Mouse (Mus musculus): ENCODE measurements around the gene Nceh1. TPM values are rescaled to one million over a fixed set of nuclear protein-coding genes. Genes with fewer than 3 reads are reported as not detected.

Nceh1 gene
- polyA plus RNA-seq (2016; fragmentation: Nextera tagmentation; extraction: Ambion mirVana) = 4.2 and 4.6 TPM in 2 replicates

GRCm38 (mm10) chr3:27182733-27183600 lies at the start of gene Nceh1:
Gene Nceh1 (plus strand): TSS chr3:27182965.
- H3K27ac ChIP-seq (replicated peaks) = peak within 1 kb of the TSS; percentile 80
- under 1% methylated on average over 54 of the region's 54 CpGs for WGBS
- no peaks in the 10 kb centered on the region for H3K36me3 ChIP-seq (replicated peaks)
- no peaks in the 10 kb centered on the region for H3K9me3 ChIP-seq
- DNase-seq (ENCODE audit: low spot score) = peak; percentile 96
- peaks cover 15% of the 10 kb centered on the region for H3K27me3 ChIP-seq (replicated peaks; ENCODE audit: low read depth, poor library complexity, severe bottlenecking)
- H3K4me3 ChIP-seq = peak within 1 kb of the TSS; percentile 83
- peaks cover 10% of the 10 kb centered on the region for H3K4me1 ChIP-seq

GRCm38 (mm10) chr3:27140101-27140500 lies 42.7 kb upstream of the Nceh1 start:
- WGBS = 93% methylated on average over 8 of the region's 8 CpGs
- DNase-seq (ENCODE audit: low spot score) = no peak
- peaks cover 99% of the 10 kb centered on the region for H3K36me3 ChIP-seq (replicated peaks)
- no peaks in the 10 kb centered on the region for H3K9me3 ChIP-seq
- no peak overlapping the region for H3K27ac ChIP-seq (replicated peaks)
- H3K4me1 ChIP-seq = no peaks in the 10 kb centered on the region
- no peak overlapping the region for H3K4me3 ChIP-seq
- no peaks in the 10 kb centered on the region for H3K27me3 ChIP-seq (replicated peaks; ENCODE audit: low read depth, poor library complexity, severe bottlenecking)

GRCm38 (mm10) chr3:27143570-27143969 lies 39.2 kb upstream of the Nceh1 start:
- no peaks in the 10 kb centered on the region for H3K4me1 ChIP-seq
- DNase-seq (ENCODE audit: low spot score) = no peak
- H3K9me3 ChIP-seq = no peaks in the 10 kb centered on the region
- H3K36me3 ChIP-seq (replicated peaks) = peaks cover 99% of the 10 kb centered on the region
- no peak overlapping the region for H3K4me3 ChIP-seq
- H3K27ac ChIP-seq (replicated peaks) = no peak overlapping the region
- H3K27me3 ChIP-seq (replicated peaks; ENCODE audit: low read depth, poor library complexity, severe bottlenecking) = no peaks in the 10 kb centered on the region
- WGBS = 92% methylated on average over 7 of the region's 7 CpGs

- Histone ChIP-seq H3K9me3 (no peaks in the 10 kb centered on the region), H3K36me3 (replicated peaks) (peaks cover 100% of the 10 kb centered on the region), H3K4me1 (no peaks in the 10 kb centered on the region), H3K4me3 (no peak overlapping the region), H3K27me3 (replicated peaks; ENCODE audit: low read depth, poor library complexity, severe bottlenecking) (no peaks in the 10 kb centered on the region), H3K27ac (replicated peaks) (no peak overlapping the region)
- 91% methylated on average over 7 of the region's 7 CpGs for WGBS
- DNase-seq (ENCODE audit: low spot score) = no peak
These were observed 37.0 kb upstream of the Nceh1 start for GRCm38 (mm10) chr3:27145733-27146132.

- WGBS = under 1% methylated on average over 31 of the region's 31 CpGs
- Histone ChIP-seq H3K36me3 (replicated peaks) (peaks cover 35% of the 10 kb centered on the region), H3K27me3 (replicated peaks; ENCODE audit: low read depth, poor library complexity, severe bottlenecking) (no peaks in the 10 kb centered on the region), H3K4me1 (peaks cover 40% of the 10 kb centered on the region), H3K4me3 (peak overlapping the region; percentile 94), H3K9me3 (no peaks in the 10 kb centered on the region), H3K27ac (replicated peaks) (peak overlapping the region; percentile 97)
- no peak for DNase-seq (ENCODE audit: low spot score)
These were observed 29.5 kb upstream of the Nceh1 start for GRCm38 (mm10) chr3:27153191-27153671.

GRCm38 (mm10) chr3:27153701-27154209 lies 29.0 kb upstream of the Nceh1 start, which contains the start of gene Ect2:
Gene Ect2 (minus strand): TSS chr3:27153878.
- Histone ChIP-seq H3K27ac (replicated peaks) (peak within 1 kb of the TSS; percentile 97), H3K4me3 (peak within 1 kb of the TSS; percentile 94), H3K9me3 (no peaks in the 10 kb centered on the region), H3K4me1 (peaks cover 41% of the 10 kb centered on the region), H3K27me3 (replicated peaks; ENCODE audit: low read depth, poor library complexity, severe bottlenecking) (no peaks in the 10 kb centered on the region), H3K36me3 (replicated peaks) (peaks cover 30% of the 10 kb centered on the region)
- WGBS = under 1% methylated on average over 37 of the region's 37 CpGs
- peak; percentile 99 for DNase-seq (ENCODE audit: low spot score)

GRCm38 (mm10) chr3:27154280-27154679 lies 28.5 kb upstream of the Nceh1 start:
- peak overlapping the region; percentile 94 for H3K4me3 ChIP-seq
- H3K9me3 ChIP-seq = no peaks in the 10 kb centered on the region
- no peaks in the 10 kb centered on the region for H3K27me3 ChIP-seq (replicated peaks; ENCODE audit: low read depth, poor library complexity, severe bottlenecking)
- peak overlapping the region; percentile 97 for H3K27ac ChIP-seq (replicated peaks)
- peaks cover 25% of the 10 kb centered on the region for H3K36me3 ChIP-seq (replicated peaks)
- H3K4me1 ChIP-seq = peaks cover 45% of the 10 kb centered on the region
- 64% methylated on average over 2 of the region's 2 CpGs for WGBS
- no peak for DNase-seq (ENCODE audit: low spot score)

- H3K9me3 ChIP-seq = no peaks in the 10 kb centered on the region
- H3K27me3 ChIP-seq (replicated peaks; ENCODE audit: low read depth, poor library complexity, severe bottlenecking) = no peaks in the 10 kb centered on the region
- H3K4me1 ChIP-seq = peaks cover 45% of the 10 kb centered on the region
- peaks cover 15% of the 10 kb centered on the region for H3K36me3 ChIP-seq (replicated peaks)
- WGBS = 17% methylated on average over 6 of the region's 6 CpGs
- peak; percentile 75 for DNase-seq (ENCODE audit: low spot score)
- H3K4me3 ChIP-seq = no peak overlapping the region; the same call in 1 of the 2 replicates
- H3K27ac ChIP-seq (replicated peaks) = peak overlapping the region; percentile 97
These were observed 27.5 kb upstream of the Nceh1 start for GRCm38 (mm10) chr3:27155051-27155855.

GRCm38 (mm10) chr3:27155856-27156593 lies 26.7 kb upstream of the Nceh1 start:
- DNase-seq (ENCODE audit: low spot score) = no peak
- peak overlapping the region; percentile 97; the same call in 1 of the 2 replicates for H3K27ac ChIP-seq (replicated peaks)

GRCm38 (mm10) chr3:27156594-27156949 lies 26.2 kb upstream of the Nceh1 start:
- Histone ChIP-seq H3K36me3 (replicated peaks) (0 out of 2 replicates have a peak, but pooled peaks cover 2% of the 10 kb centered on the region), H3K4me1 (peaks cover 40% of the 10 kb centered on the region), H3K27me3 (replicated peaks; ENCODE audit: low read depth, poor library complexity, severe bottlenecking) (no peaks in the 10 kb centered on the region), H3K4me3 (no peak overlapping the region), H3K27ac (replicated peaks) (no peak overlapping the region), H3K9me3 (no peaks in the 10 kb centered on the region)
- 58% methylated on average over 3 of the region's 3 CpGs for WGBS
- no peak for DNase-seq (ENCODE audit: low spot score)

More at GRCm38 (mm10) chr3:27155856-27156593, 26.7 kb upstream of the Nceh1 start:
- Histone ChIP-seq H3K36me3 (replicated peaks) (peaks cover 7% of the 10 kb centered on the region; the same call in 1 of the 2 replicates), H3K4me1 (peaks cover 45% of the 10 kb centered on the region), H3K27me3 (replicated peaks; ENCODE audit: low read depth, poor library complexity, severe bottlenecking) (no peaks in the 10 kb centered on the region), H3K4me3 (no peak overlapping the region), H3K9me3 (no peaks in the 10 kb centered on the region)
- 77% methylated on average over 9 of the region's 9 CpGs for WGBS

- peak; percentile 52 for DNase-seq (ENCODE audit: low spot score)
- WGBS = 50% methylated on average over 4 of the region's 4 CpGs
- Histone ChIP-seq H3K27ac (replicated peaks) (0 out of 2 replicates have a peak overlapping the region, but pooled peaks have one; percentile 14), H3K4me3 (no peak overlapping the region), H3K9me3 (no peaks in the 10 kb centered on the region), H3K36me3 (replicated peaks) (no peaks in the 10 kb centered on the region), H3K4me1 (peaks cover 27% of the 10 kb centered on the region), H3K27me3 (replicated peaks; ENCODE audit: low read depth, poor library complexity, severe bottlenecking) (no peaks in the 10 kb centered on the region)
These were observed 23.9 kb upstream of the Nceh1 start for GRCm38 (mm10) chr3:27158910-27159309.

Measured in embryonic facial prominence, embryonic 10.5 days (tissue).